Mouse (Mus musculus) gastrocnemius, postnatal 14 days (tissue): Measurements from ENCODE around the gene Timd2. TPM values are rescaled to one million over a fixed set of nuclear protein-coding genes. Genes with fewer than 3 reads are reported as not detected.
"Not testable (repeated sequence)": the region's sequence is repeated elsewhere in the genome, so short reads cannot be mapped to it uniquely, and the experiment has no call there.

ENCODE experiments used
- DNase-seq: peaks from one replicate; pipeline ENCODE4 v3.0.0; 2021; ENCODE audit warnings: mixed read lengths
- intact Hi-C: fragments of 180-260 bp; cut with DNase I; formaldehyde crosslinking; loops from one replicate; pipeline ENCODE4 v1.15.1; 2025; ENCODE audit warnings: low total_unique reads
- long read RNA-seq, 2 experiments: library from polyadenylated mRNA; stranded (forward); transcript quantifications; one replicate each; pipeline ENCODE4 v2.0.0; 2021
- total RNA-seq, 2 experiments: library from RNA; stranded (reverse); gene quantifications; 2 replicates each; pipeline ENCODE4 v1.2.3; 2021

The Timd2 gene
- total RNA-seq: not detected
- long read RNA-seq, experiment 1: 0 reads
- long read RNA-seq, experiment 2: 0 reads

DNA sequence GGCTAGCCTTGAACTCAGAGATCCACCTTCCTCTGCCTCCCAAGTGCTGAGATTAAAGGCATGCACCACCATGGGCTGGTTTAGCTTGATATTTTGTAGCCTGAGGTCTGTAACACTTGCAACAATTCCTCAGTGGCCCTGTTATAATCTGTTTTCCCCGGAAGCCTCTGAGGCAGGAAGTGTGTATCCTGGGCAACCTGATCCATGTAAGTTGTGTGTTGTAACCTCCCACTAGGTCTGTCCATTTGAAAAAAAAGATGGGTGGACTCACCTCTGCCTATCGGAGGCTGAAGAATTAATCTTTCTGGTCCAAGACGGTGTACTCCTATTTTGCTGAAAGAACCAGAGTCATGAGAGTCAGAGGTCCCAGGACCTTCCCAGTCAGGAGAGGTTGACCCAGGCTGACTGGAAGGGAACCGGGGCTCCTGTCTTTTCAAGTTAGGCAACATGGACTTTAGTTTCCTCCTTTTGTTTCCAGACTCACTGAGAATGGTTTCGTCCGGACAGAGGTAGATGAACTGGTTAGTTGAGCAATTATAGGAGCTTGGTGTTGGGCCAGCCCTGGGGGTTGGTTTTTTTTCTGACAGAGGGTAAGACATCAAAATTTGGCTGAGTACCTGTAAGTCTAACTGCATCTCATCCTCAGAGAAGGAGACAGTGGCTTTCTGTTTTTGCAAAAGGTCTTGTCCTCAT, at the start of gene Timd2:
TSS of gene Timd2 (minus strand) at position 398 of the 693 bp plus-strand sequence.
- DNase-seq: no peak
- intact Hi-C loops: no loop called here

DNA sequence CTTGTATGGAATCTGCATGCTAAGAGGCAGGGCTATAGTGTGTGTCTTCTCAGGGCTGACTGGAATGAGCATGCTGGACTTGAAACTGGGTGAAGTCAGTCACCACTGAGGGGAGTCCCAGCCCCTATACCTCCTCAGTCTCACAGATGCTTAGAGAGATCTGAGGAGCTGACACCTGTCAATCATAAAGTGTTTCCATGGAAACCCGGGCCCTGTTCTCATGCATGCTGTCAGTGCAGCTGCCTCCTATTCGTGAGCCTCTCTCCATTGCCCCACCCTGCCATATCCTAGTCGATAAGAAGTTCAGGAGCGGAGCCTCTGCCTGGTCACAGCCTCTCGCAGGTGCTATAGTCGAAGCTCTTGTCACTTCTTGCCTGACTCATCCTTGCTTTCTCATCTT, 48.9 kb upstream of the Timd2 start:
- intact Hi-C loops, DNase-seq: not testable (repeated sequence)

DNA sequence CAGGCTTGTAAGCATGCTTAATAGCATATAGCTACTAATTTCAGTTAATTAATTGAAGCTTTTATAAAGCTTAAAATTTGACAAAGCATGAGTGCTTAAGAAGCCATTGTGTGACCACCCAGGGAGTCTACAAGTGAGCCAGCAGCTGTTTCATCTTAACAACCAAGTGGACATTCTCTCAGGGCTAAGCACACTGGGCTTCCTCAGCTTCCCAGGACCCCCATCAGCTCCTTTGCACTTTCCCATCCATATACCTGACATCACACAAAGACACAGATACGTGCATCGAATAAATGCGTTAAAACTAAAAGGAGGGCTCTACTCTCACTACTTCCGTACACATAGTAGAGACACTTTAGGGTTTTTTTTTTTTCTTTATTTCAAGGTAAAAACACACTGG, 47.8 kb upstream of the Timd2 start:
- intact Hi-C loops: no loop called here
- no peak for DNase-seq

DNA sequence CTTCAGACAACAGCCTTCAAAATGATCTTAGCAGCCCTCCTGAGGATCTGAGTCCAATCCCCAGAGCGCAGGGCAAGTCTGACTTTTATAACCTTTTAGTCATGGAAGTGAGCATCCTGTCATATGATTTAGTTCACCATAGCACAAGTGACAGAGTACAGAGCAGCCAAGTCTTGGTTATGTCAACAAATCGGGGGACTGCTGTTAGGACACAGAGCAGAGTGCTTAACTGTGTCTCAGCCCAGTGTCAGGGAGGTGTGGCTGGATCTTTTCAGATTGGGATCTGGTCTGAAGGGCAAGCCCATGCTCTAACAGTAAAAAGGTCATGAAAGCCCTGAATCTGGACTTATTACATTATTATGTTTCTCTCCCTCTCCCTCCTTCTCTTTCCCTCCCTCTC, 46.8 kb upstream of the Timd2 start:
- intact Hi-C loops: no loop called here
- no peak for DNase-seq

DNA sequence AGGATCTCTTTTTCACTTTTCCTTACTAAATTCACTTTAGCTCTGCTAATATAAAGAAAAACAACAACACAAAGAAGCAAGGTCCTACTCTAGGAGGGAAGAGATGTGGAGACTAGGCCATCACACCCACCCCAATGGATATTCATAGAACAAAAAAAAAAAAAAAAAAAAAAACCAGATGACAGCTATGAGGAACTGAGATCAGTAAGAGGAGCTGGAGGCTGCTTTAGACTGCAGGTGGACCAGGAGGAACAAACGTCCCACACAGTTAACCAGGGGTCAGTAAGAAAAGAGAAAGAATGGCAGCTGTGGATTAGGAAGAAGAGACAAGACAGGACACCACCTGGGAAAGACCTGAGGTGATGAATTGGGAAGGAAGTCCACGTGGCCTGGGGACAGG, 41.1 kb upstream of the Timd2 start:
- no peak for DNase-seq
- intact Hi-C loops: no loop called here

DNA sequence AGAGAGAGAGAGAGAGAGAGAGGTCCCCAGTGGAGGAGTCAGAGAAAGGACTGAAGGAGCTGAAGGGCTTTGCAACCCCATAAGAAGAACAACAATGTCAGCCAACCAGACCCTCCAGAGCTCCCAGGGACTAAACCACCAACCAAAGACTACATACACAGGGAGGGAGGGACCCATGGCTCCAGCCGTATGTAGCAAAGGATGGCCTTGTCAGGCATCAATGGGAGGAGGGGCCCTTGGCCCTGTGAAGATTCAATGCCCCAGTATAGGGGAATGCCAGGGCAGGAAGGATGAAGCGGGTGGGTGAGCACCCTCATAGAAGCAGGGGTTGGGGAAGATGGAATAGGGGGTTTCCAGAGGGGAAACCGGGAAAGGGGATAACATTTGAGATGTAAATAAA, 34.9 kb upstream of the Timd2 start:
- intact Hi-C loops: no loop called here
- no peak for DNase-seq

DNA sequence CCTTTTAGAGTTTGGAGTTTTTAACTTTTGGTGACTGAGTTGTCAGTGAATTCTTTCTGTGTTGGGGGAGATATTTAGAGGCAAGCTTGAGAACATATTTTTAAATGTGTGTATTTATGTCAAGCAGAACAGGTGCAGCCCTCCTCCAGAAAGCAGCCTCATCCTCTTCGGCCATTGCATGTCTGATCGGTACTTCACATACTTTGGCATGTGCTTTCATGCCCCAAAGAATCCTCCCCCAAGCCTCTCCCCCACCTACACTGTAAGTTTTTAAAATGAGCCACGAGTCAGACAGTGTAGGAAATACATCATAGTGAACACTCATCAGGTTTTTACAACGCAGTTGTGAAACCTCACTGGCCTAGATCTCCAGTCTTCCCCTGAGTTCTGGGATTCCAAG, 34.0 kb upstream of the Timd2 start:
- intact Hi-C loops: no loop called here
- no peak for DNase-seq

DNA sequence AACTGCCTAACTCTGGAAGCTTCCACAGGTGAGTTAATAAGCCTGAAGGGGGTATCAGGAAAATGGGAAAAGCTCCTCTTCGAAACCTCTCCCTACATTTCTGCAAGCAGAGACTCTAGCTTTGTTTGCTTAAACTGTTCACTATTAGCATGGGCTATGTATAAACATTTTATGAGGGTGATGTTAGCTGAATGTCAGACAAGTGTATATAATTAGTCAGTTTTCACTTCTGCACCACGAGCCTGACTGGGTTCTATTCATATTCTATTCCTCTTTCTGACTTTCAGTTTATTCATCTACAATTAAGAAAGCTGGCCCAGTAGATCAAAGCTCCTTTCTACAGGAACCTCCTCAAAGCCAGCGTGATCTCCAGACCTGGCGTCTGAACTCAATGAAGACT, 32.6 kb upstream of the Timd2 start:
- no peak for DNase-seq
- intact Hi-C loops: no loop called here

DNA sequence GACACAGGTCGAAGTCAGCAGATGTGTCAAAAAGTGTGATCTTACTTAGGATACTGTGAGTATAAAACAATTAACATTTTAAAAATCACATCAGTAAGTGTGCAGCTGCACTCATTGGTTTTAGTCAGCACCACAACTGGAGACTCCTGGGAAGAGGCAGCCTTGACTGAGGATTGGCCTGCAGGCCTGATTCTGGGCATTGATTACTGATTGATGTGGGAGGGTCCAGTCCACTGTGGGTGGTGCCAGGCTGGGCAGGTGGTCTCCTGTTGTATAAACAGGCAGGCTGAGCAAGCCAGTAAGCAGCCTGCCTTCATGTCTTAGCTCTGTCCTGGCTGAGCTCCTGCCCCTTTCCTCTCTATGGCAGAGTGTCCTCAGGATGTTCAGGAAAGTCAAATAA, 28.2 kb upstream of the Timd2 start, which contains the start of gene Havcr1:
TSS of gene Havcr1 (plus strand) at position 5 of the 400 bp plus-strand sequence.
- intact Hi-C loops, DNase-seq: not testable (repeated sequence)

DNA sequence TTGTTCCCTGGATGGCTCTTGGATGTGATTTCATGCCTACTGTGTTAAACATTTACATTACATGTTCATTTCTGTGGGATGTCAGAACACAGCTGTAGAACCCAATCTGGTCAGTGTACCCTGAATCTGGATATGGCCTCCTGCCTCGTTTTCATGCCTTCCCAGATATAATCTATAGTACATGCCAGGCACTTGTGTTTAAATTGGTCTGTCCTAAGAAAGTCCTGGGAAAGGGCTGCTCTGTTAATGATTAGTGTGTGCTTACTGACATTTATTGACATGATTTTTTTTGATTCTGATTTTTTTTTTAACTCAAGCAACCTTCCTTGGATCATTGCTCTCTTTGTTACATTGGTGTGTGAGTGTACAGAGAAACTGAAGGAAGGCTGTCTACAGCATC, 27.8 kb upstream of the Timd2 start:
- intact Hi-C loops: no loop called here
- no peak for DNase-seq

DNA sequence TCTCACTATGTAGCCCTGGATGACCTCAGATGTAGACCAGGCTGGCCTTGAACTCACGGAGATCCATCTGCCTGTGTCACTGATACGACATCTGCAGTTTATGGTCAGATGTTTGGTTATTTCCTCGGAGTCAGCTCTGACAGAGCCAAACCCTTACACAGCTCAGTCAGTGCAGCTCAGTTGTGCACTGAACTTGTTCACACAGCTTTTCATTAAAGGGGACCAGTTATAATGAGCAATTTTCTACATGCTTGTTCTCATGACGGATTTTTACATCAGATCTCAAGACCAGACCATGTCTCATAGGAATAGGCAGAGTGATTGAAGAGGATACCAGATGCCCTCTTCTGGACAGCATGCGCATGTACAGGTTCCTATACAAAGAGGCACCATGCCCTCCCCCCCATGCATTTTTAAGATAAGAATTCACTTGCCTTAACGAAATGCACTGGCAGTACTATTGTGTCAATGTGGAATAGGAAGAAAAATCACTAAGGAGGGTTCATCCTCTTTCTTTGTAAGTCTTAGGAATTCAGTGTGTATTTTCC, 26.5 kb upstream of the Timd2 start:
- DNase-seq: no peak
- intact Hi-C loops: no loop called here

DNA sequence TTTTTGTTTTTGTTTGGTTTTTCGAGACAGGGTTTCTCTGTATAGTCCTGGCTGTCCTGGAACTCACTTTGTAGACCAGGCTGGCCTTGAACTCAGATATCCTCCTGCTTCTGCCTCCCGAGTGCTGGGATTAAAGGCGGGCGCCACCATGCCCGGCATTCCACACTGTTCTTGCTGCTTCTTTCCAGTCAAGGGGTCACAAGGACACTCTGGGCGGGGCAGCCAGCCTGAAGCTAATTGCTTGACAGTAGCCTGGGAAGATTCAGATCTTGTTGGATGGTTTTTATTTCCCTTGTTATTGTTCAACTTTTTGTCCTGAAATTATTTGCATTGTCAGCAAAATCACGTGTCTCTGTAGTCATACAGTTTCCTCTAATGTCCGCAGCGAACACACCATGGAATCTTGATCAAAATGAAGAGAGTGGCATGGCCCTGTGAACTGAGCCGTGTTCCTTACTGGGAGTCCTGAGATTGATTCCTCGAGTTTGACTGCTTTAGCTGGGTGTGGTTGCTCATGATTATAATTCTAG, 24.7 kb upstream of the Timd2 start:
- no peak for DNase-seq
- intact Hi-C loops: no loop called here

DNA sequence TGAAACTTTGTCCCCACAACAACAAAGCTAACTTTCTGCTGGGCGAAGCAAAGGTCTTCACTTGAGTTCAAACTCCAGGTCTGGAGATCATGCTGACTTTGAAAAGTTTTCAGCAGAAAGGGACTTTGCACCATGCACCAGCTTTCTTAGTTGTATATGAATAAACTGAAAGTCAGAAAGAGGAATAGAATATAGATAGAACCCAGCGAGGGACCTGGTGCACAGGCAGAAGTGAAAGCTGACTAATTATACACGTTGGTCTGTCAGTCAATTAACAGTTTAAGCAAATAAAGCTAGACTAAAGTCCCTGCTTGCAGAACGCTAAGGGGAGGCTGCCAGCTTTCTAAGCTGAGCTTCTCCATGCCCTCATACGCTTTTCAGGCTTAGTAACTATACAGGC, 8.0 kb downstream of the Timd2 start:
- no peak for DNase-seq
- intact Hi-C loops: no loop called here

DNA sequence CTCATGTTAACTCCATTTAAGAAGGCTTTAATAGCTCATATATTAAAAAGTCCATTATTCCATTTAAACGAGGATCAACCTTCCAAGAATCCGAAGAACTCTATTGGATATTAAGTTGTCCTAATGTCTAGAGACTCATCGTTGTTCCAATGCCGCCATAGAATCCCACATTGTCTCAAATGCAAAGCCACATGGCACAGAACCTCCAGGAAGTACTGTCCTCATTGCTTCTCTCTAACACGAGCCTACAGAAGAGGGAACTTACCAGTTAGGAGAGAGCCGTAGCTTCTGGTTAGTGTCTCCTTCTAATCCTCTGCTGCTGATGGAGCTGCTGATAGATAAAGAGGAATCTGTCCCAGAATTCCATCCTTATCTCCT, 8.6 kb downstream of the Timd2 start:
- intact Hi-C loops: no loop called here

DNA sequence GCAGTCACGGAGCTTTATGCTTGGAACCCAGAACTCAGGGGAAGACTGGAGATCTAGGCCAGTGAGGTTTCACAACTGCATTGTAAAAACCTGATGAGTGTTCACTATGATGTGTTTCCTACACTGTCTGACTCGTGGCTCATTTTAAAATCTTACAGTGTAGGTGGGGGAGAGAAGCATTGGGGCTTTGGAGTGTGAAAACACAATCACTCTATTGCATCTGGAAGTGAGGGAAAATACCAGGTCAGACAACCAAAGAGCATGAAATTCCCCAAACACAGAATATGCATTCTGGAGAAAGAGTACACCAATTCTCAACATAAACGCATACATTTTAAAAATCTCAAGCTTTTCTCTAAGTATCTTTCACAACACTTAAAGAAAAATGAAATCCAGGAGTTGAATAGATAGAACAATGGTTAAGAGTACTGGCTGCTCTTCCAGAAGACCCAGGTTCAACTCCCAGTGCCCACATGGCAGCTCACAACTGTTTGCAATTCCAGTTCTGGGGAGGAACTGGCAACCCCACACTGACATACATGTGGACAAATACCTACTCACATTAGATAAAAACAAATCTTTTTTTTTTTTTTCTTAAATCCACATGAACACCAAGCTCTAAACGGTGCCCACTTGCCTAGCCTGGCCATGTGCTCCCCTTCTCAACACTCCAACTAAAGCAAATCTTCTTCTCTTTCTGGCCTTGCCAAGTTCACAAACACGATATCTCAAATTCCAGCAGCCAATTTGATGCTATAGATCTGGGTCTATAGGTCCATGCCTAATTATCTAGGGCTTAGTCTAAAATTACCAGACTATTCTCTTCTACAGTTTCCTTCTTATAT, 9.2 kb downstream of the Timd2 start:
- no peak for DNase-seq
- intact Hi-C loops: no loop called here

More for the DNA sequence above, 8.6 kb downstream of the Timd2 start:
- DNase-seq: no peak

DNA sequence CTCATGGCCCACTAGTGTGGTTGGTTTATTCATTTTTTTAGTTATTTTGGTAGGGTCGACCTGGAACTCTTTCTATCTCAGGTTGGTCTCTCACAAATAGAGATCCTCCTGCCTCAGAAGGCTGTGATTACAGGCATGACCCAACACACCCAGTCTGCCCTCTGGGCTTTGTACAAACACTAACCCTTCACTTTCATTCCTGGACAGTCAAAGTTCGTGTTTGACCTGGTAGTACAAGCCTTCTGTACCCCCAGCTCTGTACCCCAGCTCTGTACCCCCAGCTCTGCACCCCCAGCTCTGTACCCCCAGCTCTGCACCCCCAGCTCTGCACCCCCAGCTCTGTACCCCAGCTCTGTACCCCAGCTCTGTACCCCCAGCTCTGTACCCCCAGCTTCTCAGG, 11.0 kb downstream of the Timd2 start:
- DNase-seq, intact Hi-C loops: not testable (repeated sequence)

DNA sequence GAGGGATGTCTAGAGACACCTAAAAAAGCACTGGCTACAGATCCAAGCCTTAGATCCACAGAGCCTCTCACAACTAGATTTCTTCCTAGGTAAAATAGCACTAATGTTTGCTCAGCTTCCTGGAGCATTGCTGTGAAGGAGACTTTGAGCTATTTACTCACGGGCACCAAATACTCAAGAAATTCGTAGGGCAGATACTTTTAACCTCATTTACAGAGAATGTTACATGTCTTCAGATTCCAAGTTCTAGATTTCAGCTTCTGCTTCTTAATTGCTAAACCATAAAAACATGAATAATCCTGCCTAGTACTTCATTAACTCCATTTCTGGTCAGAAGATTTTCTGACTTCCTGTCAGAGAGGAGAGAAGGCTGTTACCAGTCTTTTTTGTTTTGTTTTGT, 16.7 kb downstream of the Timd2 start:
- DNase-seq: no peak
- intact Hi-C loops: no loop called here

DNA sequence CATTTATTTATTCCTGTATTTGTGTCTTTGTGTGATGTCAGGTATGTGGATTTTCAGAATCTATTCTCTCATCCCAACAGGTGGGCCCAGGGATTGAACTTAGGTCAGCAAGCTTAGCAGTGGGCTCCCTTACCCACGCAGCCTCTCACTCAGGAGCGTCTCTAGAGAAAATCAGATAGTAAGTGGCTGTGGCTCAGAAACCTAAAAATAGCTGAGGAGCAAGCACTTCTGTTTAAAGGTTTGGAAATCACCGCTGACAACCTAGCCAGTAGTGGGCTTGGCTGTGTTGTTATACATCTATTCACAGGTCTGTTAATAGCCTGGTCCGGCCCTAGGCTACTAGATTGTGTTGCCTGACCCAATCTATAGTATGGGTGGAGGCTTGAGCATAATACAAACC, 23.1 kb downstream of the Timd2 start:
- intact Hi-C loops: no loop called here
- no peak for DNase-seq

DNA sequence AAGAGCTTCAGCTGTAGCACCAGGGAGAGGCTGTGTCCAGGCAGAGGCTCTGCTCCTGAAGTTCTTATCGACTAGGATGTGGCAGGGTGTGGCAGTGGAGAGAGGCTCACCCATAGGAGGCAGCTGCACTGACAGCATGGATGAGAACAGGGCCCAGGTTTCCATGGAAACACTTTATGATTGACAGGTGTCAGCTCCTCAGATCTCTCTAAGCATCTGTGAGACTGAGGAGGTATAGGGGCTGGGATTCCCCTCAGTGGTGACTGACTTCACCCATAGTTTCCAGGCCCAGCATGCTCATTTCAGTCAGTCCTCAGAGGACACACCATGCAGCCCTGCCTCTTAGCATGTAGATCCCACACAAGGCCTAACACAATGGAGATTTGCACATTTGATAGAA, 24.0 kb downstream of the Timd2 start:
- intact Hi-C loops: no loop called here
- DNase-seq: no peak

DNA sequence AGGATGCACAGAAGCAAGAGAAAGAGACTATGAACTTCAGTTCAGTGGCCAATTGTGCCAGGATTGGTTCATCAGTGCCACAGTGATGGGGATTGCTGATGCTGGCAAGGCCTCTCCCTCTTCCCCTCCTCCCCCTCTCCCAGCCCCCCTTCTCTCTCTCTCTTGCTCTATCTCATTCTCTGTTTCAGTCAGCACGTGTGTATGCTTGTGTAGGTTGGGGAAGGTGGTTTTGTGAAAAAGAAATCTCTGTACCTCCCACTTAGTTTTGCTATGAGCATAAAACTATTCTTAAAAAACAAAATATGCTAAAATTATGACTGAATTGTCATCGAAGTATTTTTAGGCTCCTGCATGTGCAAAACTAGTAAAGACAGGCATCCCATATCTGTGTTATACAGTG, 38.9 kb downstream of the Timd2 start:
- no peak for DNase-seq
- intact Hi-C loops: no loop called here

DNA sequence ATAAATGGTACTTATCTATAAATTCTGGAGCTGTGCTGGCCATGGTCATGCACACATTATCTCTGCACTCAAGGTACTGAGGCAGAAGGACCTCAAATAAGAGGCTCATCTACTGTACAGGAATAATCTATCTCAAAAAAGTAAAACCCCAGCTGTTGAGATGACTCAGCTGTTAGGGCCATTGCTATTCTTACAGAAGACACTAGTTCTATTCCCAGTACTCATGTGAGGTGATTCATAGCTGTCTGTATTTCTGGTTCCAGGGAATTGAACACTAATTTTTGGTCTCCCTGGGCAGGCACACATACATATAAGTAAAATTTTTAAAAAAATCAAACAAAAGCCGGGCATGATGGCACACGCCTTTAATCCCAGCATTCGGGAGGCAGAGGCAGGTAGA, 39.8 kb downstream of the Timd2 start:
- intact Hi-C loops: no loop called here
- no peak for DNase-seq
